Mouse (Mus musculus): ENCODE data around the gene Olfr1471.
"Not testable (repeated sequence)": the region's sequence is repeated elsewhere in the genome, so short reads cannot be mapped to it uniquely, and the experiment has no call there.

The Olfr1471 gene

GRCm38 (mm10) chr19:13443109-13443508 is at the start of gene Olfr1471:
Gene Olfr1471 (plus strand): TSS chr19:13443409.
- ATAC-seq (ENCODE audit: insufficient number of reproducible peaks, low FRiP score, low TSS enrichment) = not testable (repeated sequence)

GRCm38 (mm10) chr19:13407549-13407948 is 35.7 kb upstream of the Olfr1471 start, which contains the start of gene Olfr1469:
Gene Olfr1469 (plus strand): TSS chr19:13407849.
- no peak for ATAC-seq (ENCODE audit: insufficient number of reproducible peaks, low FRiP score, low TSS enrichment)

GRCm38 (mm10) chr19:13455986-13456385 is 12.8 kb downstream of the Olfr1471 start, which contains the start of gene Olfr1472:
Gene Olfr1472 (minus strand): TSS chr19:13456086.
- no peak for ATAC-seq (ENCODE audit: insufficient number of reproducible peaks, low FRiP score, low TSS enrichment)

- not testable (repeated sequence) for ATAC-seq (ENCODE audit: insufficient number of reproducible peaks, low FRiP score, low TSS enrichment)
Measured at GRCm38 (mm10) chr19:13469265-13469664, 26.1 kb downstream of the Olfr1471 start, which contains the start of gene Olfr1474. Gene Olfr1474 (plus strand): TSS chr19:13469565.

GRCm38 (mm10) chr19:13480096-13480495 is 36.9 kb downstream of the Olfr1471 start, which contains the start of gene Olfr1475:
Gene Olfr1475 (minus strand): TSS chr19:13480196.
- ATAC-seq (ENCODE audit: insufficient number of reproducible peaks, low FRiP score, low TSS enrichment) = no peak

GRCm38 (mm10) chr19:13500246-13500645 is 57.0 kb downstream of the Olfr1471 start, which contains the start of gene Olfr1477:
Gene Olfr1477 (plus strand): TSS chr19:13500546.
- no peak for ATAC-seq (ENCODE audit: insufficient number of reproducible peaks, low FRiP score, low TSS enrichment)

Data from cerebellum, adult (tissue).